Mouse (Mus musculus) fat pad, adult 2 months (tissue): ENCODE results near the gene Mrps7.

Experiments
- DNase-seq: peaks from one replicate; pipeline ENCODE4 v3.0.0-alpha.2; 2011; ENCODE audit warnings: low read depth, low spot score; ENCODE audit errors: extremely low read depth

The Mrps7 gene

GRCm38 (mm10) chr11:115603476-115604303 is at the start of gene Mrps7, which contains the start of gene Gga3:
Mrps7 (plus strand) TSS chr11:115603925.
Gga3 (minus strand) TSS chr11:115604051.
- no peak for DNase-seq

- DNase-seq: no peak
These were observed 48.0 kb upstream of the Mrps7 start for GRCm38 (mm10) chr11:115555717-115556116.

GRCm38 (mm10) chr11:115563406-115563805 is 40.3 kb upstream of the Mrps7 start:
- no peak for DNase-seq

GRCm38 (mm10) chr11:115564064-115564809 is 39.5 kb upstream of the Mrps7 start, which contains the start of gene Nup85:
Nup85 (plus strand) TSS chr11:115564434.
- DNase-seq: peak; percentile 28

GRCm38 (mm10) chr11:115564961-115565360 is 38.8 kb upstream of the Mrps7 start:
- DNase-seq: no peak

GRCm38 (mm10) chr11:115579080-115579479 is 24.6 kb upstream of the Mrps7 start:
- DNase-seq: no peak

GRCm38 (mm10) chr11:115582913-115583606 is 20.7 kb upstream of the Mrps7 start:
- no peak for DNase-seq

GRCm38 (mm10) chr11:115584376-115585073 is 19.2 kb upstream of the Mrps7 start:
- no peak for DNase-seq

GRCm38 (mm10) chr11:115585573-115586100 is 18.1 kb upstream of the Mrps7 start:
- no peak for DNase-seq

GRCm38 (mm10) chr11:115586403-115586802 is 17.3 kb upstream of the Mrps7 start:
- DNase-seq: no peak

GRCm38 (mm10) chr11:115587984-115588383 is 15.7 kb upstream of the Mrps7 start:
- no peak for DNase-seq

- no peak for DNase-seq
These were observed 13.1 kb upstream of the Mrps7 start for GRCm38 (mm10) chr11:115590526-115591075.

GRCm38 (mm10) chr11:115595209-115595608 is 8.5 kb upstream of the Mrps7 start:
- DNase-seq: no peak

- no peak for DNase-seq
These were observed 5.4 kb upstream of the Mrps7 start for GRCm38 (mm10) chr11:115598309-115598708.

- DNase-seq: no peak
These were observed 4.0 kb upstream of the Mrps7 start for GRCm38 (mm10) chr11:115599722-115600121.

GRCm38 (mm10) chr11:115600743-115601142 is 3.0 kb upstream of the Mrps7 start:
- DNase-seq: no peak

GRCm38 (mm10) chr11:115601174-115601573 is 2.6 kb upstream of the Mrps7 start:
- no peak for DNase-seq

GRCm38 (mm10) chr11:115603128-115603475 is 623 bp upstream of the Mrps7 start:
- DNase-seq: no peak

- DNase-seq: no peak
These were observed 575 bp downstream of the Mrps7 start for GRCm38 (mm10) chr11:115604304-115604696.

GRCm38 (mm10) chr11:115606733-115607132 is 3.0 kb downstream of the Mrps7 start:
- DNase-seq: no peak
